Mouse (Mus musculus) layer of hippocampus, adult 9-11 months (tissue): ENCODE measurements around the gene Hist1h1a.
"Not testable (repeated sequence)": the region's sequence is repeated elsewhere in the genome, so short reads cannot be mapped to it uniquely, and the experiment has no call there.

Experiments
- DNase-seq: peaks from one replicate; pipeline ENCODE4 v3.0.0; 2022

The Hist1h1a gene

GRCm38 (mm10) chr13:23744421-23745380 is 18.8 kb upstream of the Hist1h1a start:
- no peak for DNase-seq

GRCm38 (mm10) chr13:23745381-23746161 is 17.9 kb upstream of the Hist1h1a start, which contains the start of gene Hist1h3c:
Gene Hist1h3c, minus strand, starts transcription at chr13:23745602.
- DNase-seq: peak; percentile 84

- DNase-seq: peak; percentile 88
These were observed 17.0 kb upstream of the Hist1h1a start, which contains the start of gene Hist1h2bb for GRCm38 (mm10) chr13:23746201-23747080. Gene Hist1h2bb, plus strand, starts transcription at chr13:23746734.

DNA sequence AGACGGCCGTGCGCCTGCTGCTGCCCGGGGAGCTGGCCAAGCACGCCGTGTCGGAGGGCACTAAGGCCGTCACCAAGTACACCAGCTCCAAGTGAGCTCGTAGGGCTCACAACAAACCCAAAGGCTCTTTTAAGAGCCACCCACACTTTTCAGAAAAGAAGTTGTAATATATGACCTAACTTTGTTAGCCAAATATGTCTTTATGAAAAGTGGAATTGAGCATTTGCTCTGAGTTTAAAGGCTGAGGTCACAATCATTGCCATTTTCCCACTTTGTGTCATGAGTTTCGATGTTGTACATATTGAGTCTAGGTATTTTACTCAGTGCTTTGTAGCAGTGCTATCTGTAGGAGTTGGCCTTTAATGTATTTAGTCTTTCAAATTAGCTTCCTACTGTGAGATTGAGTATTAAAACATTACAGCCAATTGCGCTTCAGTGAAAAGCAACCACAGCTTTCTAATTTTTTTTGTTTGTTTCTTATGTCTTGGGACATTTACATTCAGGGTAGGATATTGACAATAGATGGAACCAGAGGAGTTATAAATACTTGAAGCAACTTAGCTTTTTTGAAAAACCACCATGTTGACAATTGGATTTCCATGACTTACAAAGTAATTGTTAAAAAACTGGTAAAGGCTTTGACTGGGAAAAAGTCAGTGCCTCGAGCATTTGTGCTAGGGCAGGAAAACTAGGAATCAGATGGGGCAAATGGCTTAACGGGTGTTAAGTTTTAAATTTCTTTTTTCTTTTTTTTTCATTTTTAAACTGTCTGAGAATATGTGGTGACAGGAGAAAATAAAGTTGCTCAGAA is 16.2 kb upstream of the Hist1h1a start:
- DNase-seq: no peak

DNA sequence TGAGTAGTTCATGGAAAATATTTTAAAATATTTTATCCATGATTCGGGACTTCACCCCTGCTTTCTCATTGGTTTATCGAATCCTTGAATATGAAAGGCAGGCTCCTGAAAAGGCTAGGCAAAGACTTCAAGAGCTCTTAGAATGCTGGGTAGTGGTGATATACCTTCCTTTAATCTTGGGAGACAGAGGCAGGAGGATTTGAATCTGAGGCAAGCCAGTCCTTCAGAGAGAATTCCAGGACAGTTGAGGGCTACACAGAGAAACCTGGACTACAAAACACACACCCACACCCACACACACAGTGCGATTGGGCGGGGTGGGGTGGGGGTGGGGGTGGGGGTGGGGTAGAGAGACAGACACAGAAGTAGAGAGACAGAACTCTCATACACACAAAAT is 15.6 kb upstream of the Hist1h1a start:
- DNase-seq: no peak

- DNase-seq: no peak
These were observed 13.8 kb upstream of the Hist1h1a start for GRCm38 (mm10) chr13:23749563-23750121.

GRCm38 (mm10) chr13:23750839-23751477 is 12.5 kb upstream of the Hist1h1a start, which contains the start of gene Hist1h2ab:
Gene Hist1h2ab, plus strand, starts transcription at chr13:23751126.
- not testable (repeated sequence) for DNase-seq

DNA sequence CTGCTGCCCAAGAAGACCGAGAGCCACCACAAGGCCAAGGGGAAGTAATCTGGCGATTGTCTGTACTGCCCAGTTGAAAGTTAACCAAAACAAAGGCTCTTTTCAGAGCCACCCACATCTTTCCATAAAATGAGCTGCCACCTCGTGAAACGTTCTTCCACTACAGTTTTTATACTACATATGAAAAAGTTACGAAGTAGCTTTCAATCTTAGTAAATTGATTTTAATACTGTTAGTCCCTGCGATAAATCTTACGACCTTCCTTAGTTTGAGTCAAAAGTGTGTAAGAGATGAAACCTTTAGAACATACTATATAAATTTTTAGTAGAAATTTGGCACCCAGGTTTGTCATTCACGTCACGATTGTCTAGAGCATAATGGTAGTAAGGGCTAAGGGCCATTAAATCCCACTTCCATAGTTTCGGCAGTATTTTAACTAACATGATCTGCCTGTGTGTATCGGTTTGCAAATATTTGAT is 11.9 kb upstream of the Hist1h1a start:
- no peak for DNase-seq

DNA sequence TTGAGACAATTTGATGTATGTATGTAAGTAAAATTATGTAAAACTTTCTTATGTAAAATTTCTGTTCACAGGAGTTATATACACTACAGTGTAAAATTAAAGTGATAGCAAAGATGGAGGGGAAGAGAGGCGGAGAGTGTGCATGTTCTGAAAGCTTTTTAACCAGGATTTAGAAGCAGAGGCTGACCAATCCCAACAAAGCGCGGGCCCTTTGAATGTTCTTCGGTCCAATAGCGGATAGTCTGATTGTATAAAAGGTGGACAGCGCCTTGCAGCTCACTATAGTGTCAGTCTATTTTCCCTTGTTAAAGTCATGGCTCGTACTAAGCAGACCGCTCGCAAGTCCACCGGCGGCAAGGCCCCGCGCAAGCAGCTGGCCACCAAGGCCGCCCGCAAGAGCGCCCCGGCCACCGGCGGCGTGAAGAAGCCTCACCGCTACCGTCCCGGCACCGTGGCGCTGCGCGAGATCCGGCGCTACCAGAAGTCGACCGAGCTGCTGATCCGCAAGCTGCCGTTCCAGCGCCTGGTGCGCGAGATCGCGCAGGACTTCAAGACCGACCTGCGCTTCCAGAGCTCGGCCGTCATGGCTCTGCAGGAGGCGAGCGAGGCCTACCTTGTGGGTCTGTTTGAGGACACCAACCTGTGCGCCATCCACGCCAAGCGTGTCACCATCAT is 11.3 kb upstream of the Hist1h1a start, which contains the start of gene Hist1h3b:
TSS of gene Hist1h3b (plus strand) at position 201 of the 675 bp plus-strand sequence.
- DNase-seq: peak; percentile 91

DNA sequence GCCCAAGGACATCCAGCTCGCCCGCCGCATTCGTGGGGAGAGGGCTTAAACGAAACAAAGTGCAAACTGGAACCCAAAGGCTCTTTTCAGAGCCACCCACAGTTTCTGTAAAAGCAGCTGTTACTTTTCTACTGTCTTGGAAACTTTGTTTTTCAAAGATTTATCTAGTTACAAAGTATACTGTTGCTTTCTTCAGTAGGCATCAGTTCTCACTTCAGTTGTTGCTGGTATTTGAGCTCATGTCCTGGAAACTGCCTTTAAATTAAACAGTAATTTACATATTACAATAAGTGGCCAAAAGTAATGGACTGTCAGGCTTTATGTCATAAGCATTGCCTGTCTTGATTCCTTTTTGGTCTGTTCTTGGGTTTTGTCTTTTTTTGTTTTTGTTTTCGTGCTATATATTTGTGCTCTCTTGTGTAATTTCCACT is 10.7 kb upstream of the Hist1h1a start:
- DNase-seq: no peak

- DNase-seq: no peak
These were observed 10.0 kb upstream of the Hist1h1a start for GRCm38 (mm10) chr13:23753314-23754078.

- no peak for DNase-seq
These were observed 8.5 kb upstream of the Hist1h1a start for GRCm38 (mm10) chr13:23755000-23755399.

DNA sequence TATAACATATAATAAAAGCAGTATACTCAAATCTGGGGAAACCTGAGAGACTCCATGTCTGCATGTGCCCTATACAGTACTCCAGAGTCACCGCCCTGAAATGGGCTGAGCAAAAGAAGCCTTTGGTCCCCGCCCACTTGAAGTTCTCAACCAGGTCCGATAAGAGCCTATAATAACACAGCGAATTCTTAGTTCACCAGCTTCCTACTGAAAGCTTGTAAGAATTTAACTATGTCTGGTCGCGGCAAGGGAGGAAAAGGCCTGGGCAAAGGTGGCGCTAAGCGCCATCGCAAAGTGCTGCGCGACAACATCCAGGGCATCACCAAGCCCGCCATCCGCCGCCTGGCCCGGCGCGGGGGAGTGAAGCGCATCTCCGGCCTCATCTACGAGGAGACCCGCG is 6.7 kb upstream of the Hist1h1a start, which contains the start of gene Hist1h4b:
TSS of gene Hist1h4b (plus strand) at position 224 of the 400 bp plus-strand sequence.
- DNase-seq: peak; percentile 94

DNA sequence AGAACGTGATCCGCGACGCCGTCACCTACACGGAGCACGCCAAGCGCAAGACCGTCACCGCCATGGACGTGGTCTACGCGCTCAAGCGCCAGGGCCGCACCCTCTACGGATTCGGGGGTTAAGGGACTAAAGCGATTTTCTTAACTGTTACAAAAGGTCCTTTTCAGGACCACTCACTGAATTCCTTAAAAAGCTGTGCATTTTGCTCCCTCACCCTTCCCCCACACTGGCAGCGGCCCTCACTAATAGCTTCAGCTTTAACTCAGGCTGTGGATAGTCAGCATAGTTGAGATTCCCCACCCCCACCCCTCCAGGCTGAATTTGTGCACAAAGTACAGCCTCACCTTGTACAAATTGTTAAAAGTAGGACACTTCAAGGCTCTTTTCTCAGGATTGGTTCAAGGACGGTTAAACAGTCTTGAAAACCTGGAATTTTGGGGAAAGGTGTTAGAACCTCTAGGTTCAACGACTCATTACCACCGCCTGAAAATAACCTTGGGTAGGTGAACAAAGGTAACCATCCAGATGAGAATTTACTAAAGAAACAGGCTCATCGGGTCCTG is 6.2 kb upstream of the Hist1h1a start:
- no peak for DNase-seq

GRCm38 (mm10) chr13:23757921-23758320 is 5.5 kb upstream of the Hist1h1a start:
- DNase-seq: no peak

- no peak for DNase-seq
These were observed 4.2 kb upstream of the Hist1h1a start for GRCm38 (mm10) chr13:23759251-23759771.

DNA sequence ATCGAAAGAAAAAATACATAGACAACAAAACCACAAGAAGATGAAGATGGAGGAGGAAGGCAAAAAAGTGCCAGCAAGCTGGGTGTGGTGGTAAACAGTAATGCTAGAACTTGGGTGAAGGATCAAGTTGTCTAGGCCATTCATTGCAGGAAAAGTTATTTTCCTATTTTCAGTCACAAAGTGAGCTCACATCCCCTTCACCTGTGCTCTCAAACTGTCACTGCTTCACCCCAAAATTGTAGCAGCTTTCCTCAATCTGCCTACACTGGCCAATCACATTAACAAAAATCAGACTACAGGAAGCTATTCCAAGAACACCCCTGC is 3.6 kb upstream of the Hist1h1a start:
- no peak for DNase-seq

- DNase-seq: no peak
These were observed 3.1 kb upstream of the Hist1h1a start for GRCm38 (mm10) chr13:23760240-23760971.
